Mouse (Mus musculus): ENCODE measurements at regions not wholly inside any gene's neighbourhood (a gene's known extent, or its start where the extent isn't known, plus 50 kb on each side); places are given as distances from the start of the nearest gene placed in this dataset.

DNA sequence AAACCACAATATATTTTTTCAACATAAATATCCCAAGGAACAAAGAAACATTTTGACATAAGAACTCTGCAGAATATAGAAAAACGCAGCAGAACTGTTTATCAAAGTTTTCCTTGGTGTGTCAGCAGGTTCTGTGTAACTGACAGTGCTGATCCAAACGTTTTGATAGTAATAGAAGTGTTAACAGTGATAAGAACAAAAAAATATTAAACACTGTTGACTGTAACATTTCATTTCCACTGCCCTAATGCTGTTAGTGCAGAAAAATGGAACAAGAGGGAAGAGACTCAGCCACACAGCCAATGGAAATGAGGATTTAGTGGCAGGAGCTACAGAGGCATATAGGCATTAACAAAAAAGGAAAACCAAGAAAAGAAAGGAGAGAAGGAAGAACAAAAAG is 1084.9 kb upstream of the Cited2 start:
- Histone ChIP-seq H3K36me3 (ENCODE audit: control insufficient read depth, insufficient read depth, low read length) (no peaks in the 10 kb centered on the region), H3K4me3 (ENCODE audit: extremely low read depth, insufficient read depth, insufficient read length) (no peak overlapping the region), H3K27me3 (ENCODE audit: control insufficient read depth, insufficient read depth, low read length) (no peaks in the 10 kb centered on the region), H3K27ac (ENCODE audit: insufficient read depth, low read length) (no peak overlapping the region), H3K4me1 (ENCODE audit: control insufficient read depth, insufficient read depth, insufficient read length) (no peaks in the 10 kb centered on the region)
- DNase-seq (ENCODE audit: low read depth in 1 of 2, low spot score in 2 of 2): no peak
- TF ChIP-seq POLR2A (IDR thresholded peaks at IDR 0.05; ENCODE audit: low read depth, low read length): no peak
- no peak for TF ChIP-seq CTCF (IDR thresholded peaks at IDR 0.05; ENCODE audit: extremely low read depth, insufficient read depth, insufficient read length, insufficient replicate concordance)
- 42% methylated on average over 2 of the region's 2 CpGs for WGBS

DNA sequence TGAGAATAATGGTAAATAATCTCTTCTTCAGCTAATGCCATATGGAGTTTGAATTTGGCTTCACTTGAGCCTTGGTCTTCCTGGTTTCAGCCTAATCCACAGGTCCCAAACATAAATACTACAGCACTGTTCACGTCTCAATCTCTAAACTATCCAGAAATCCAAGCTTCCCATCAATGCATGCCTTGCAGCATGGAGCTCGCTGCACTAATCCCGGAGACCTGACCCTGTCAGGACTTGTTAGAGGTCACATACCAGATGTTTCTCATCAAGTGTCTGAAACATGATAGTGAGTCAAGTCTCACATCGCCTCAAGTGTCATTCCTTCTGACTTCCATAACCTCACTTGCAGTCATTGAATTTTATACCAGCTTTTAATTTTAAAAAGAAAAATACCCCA is 1082.9 kb upstream of the Cited2 start:
- TF ChIP-seq POLR2A (IDR thresholded peaks at IDR 0.05; ENCODE audit: low read depth, low read length): no peak
- TF ChIP-seq CTCF (IDR thresholded peaks at IDR 0.05; ENCODE audit: extremely low read depth, insufficient read depth, insufficient read length, insufficient replicate concordance): no peak
- H3K36me3 ChIP-seq (ENCODE audit: control insufficient read depth, insufficient read depth, low read length): no peaks in the 10 kb centered on the region
- no peak overlapping the region for H3K4me3 ChIP-seq (ENCODE audit: extremely low read depth, insufficient read depth, insufficient read length)
- H3K27me3 ChIP-seq (ENCODE audit: control insufficient read depth, insufficient read depth, low read length): no peaks in the 10 kb centered on the region
- no peak overlapping the region for H3K27ac ChIP-seq (ENCODE audit: insufficient read depth, low read length)
- H3K4me1 ChIP-seq (ENCODE audit: control insufficient read depth, insufficient read depth, insufficient read length): no peaks in the 10 kb centered on the region
- no peak for DNase-seq (ENCODE audit: low read depth in 1 of 2, low spot score in 2 of 2)
- WGBS: 90% methylated on average over 4 of the region's 4 CpGs

DNA sequence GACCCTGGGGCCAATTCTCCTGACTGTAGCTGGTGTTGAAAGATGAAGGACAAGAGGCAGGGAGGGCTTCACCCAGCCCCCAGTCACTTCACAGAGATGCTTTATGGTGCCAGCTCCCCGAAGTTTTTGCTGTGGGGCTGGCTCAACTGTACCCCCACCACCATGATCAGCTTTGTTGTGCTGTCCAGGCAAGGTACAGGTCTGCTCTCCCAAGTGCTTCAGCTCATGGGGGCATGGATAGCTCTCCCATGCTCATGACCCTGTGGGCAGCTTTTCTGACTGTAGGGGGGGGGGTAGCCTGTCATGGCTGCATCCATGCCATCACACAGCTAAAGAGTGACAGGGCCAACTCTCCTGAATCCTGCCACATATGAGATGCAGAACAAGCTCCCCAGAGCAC is 1072.9 kb upstream of the Cited2 start:
- TF ChIP-seq POLR2A (IDR thresholded peaks at IDR 0.05; ENCODE audit: low read depth, low read length) (no peak), CTCF (IDR thresholded peaks at IDR 0.05; ENCODE audit: extremely low read depth, insufficient read depth, insufficient read length, insufficient replicate concordance) (no peak)
- Histone ChIP-seq H3K4me3 (ENCODE audit: extremely low read depth, insufficient read depth, insufficient read length) (no peak overlapping the region), H3K36me3 (ENCODE audit: control insufficient read depth, insufficient read depth, low read length) (no peaks in the 10 kb centered on the region), H3K27ac (ENCODE audit: insufficient read depth, low read length) (no peak overlapping the region), H3K4me1 (ENCODE audit: control insufficient read depth, insufficient read depth, insufficient read length) (no peaks in the 10 kb centered on the region), H3K27me3 (ENCODE audit: control insufficient read depth, insufficient read depth, low read length) (no peaks in the 10 kb centered on the region)
- 93% methylated on average over 1 of the region's 1 CpGs for WGBS
- DNase-seq (ENCODE audit: low read depth in 1 of 2, low spot score in 2 of 2): no peak

DNA sequence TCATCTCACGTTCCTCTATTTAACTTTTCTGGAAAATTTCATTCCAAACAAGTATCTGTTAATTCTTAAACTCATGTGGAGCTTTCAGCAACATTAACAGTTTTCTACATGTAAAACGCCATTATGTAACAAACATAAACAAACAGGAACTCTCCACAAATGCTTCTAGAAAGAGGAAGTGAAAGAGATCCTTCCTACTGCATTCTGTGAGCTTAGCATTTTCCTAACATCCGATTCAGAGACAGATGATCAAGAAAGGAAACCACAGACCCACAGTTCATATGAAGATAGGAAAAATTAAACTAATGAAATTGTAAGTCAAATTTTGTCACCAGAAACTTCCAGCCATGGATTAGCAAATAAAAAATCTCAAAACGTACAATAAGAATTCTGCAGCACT is 1070.6 kb upstream of the Cited2 start:
- no peak overlapping the region for H3K27ac ChIP-seq (ENCODE audit: insufficient read depth, low read length)
- no peaks in the 10 kb centered on the region for H3K36me3 ChIP-seq (ENCODE audit: control insufficient read depth, insufficient read depth, low read length)
- TF ChIP-seq CTCF (IDR thresholded peaks at IDR 0.05; ENCODE audit: extremely low read depth, insufficient read depth, insufficient read length, insufficient replicate concordance) (no peak), POLR2A (IDR thresholded peaks at IDR 0.05; ENCODE audit: low read depth, low read length) (no peak)
- H3K4me1 ChIP-seq (ENCODE audit: control insufficient read depth, insufficient read depth, insufficient read length): no peaks in the 10 kb centered on the region
- DNase-seq (ENCODE audit: low read depth in 1 of 2, low spot score in 2 of 2): no peak
- WGBS: 12% methylated on average over 4 of the region's 4 CpGs
- H3K4me3 ChIP-seq (ENCODE audit: extremely low read depth, insufficient read depth, insufficient read length): no peak overlapping the region
- no peaks in the 10 kb centered on the region for H3K27me3 ChIP-seq (ENCODE audit: control insufficient read depth, insufficient read depth, low read length)

DNA sequence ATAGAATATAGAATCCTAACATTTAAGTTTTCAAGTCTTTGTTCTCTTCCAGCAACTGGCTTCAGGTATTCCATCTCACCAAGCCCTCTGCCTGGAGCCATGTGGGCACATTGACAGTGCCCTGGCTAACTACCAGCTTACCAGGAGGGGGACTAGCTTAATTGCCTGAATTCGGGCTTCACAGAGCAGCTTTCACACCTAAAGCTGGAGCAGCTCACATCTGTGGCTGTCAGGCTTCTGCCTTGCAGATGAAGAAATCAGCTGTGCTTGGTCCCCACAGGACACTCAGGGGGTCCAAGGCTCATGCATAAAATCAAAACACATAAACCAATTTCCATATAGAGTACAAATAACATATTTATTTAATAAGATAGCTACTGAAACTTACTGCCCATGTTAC is 1058.5 kb upstream of the Cited2 start:
- TF ChIP-seq CTCF (IDR thresholded peaks at IDR 0.05; ENCODE audit: extremely low read depth, insufficient read depth, insufficient read length, insufficient replicate concordance) (no peak), POLR2A (IDR thresholded peaks at IDR 0.05; ENCODE audit: low read depth, low read length) (no peak)

DNA sequence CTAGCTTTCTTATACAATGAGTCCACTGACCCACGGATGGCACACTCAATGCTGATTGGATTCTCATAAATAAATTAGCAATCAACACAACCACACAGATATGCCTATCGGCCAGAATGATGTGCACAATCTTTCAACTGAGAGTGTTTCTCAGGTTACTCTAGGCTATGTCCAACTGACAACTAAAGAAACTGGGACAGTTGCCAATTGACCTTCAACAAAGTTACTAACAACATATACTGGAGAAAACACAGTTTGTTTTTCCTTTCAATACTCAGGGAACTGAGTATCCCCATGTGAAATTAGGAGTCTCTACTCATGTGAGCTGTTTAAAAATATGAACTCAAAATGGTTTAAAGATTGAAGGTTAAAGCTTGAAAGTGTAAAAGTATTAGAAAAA is 1052.7 kb upstream of the Cited2 start:
- TF ChIP-seq CTCF (IDR thresholded peaks at IDR 0.05; ENCODE audit: extremely low read depth, insufficient read depth, insufficient read length, insufficient replicate concordance): no peak
- TF ChIP-seq POLR2A (IDR thresholded peaks at IDR 0.05; ENCODE audit: low read depth, low read length): no peak
- Histone ChIP-seq H3K4me1 (ENCODE audit: control insufficient read depth, insufficient read depth, insufficient read length) (no peaks in the 10 kb centered on the region), H3K36me3 (ENCODE audit: control insufficient read depth, insufficient read depth, low read length) (no peaks in the 10 kb centered on the region), H3K27ac (ENCODE audit: insufficient read depth, low read length) (no peak overlapping the region), H3K4me3 (ENCODE audit: extremely low read depth, insufficient read depth, insufficient read length) (no peak overlapping the region), H3K27me3 (ENCODE audit: control insufficient read depth, insufficient read depth, low read length) (no peaks in the 10 kb centered on the region)
- 83% methylated on average over 2 of the region's 2 CpGs for WGBS
- no peak for DNase-seq (ENCODE audit: low read depth in 1 of 2, low spot score in 2 of 2)

More for the DNA sequence above, 1058.5 kb upstream of the Cited2 start:
- no peak overlapping the region for H3K27ac ChIP-seq (ENCODE audit: insufficient read depth, low read length)
- H3K27me3 ChIP-seq (ENCODE audit: control insufficient read depth, insufficient read depth, low read length): no peaks in the 10 kb centered on the region
- DNase-seq (ENCODE audit: low read depth in 1 of 2, low spot score in 2 of 2): no peak
- H3K4me3 ChIP-seq (ENCODE audit: extremely low read depth, insufficient read depth, insufficient read length): no peak overlapping the region
- no peaks in the 10 kb centered on the region for H3K36me3 ChIP-seq (ENCODE audit: control insufficient read depth, insufficient read depth, low read length)
- H3K4me1 ChIP-seq (ENCODE audit: control insufficient read depth, insufficient read depth, insufficient read length): no peaks in the 10 kb centered on the region
- WGBS: 86% methylated on average over 1 of the region's 1 CpGs

DNA sequence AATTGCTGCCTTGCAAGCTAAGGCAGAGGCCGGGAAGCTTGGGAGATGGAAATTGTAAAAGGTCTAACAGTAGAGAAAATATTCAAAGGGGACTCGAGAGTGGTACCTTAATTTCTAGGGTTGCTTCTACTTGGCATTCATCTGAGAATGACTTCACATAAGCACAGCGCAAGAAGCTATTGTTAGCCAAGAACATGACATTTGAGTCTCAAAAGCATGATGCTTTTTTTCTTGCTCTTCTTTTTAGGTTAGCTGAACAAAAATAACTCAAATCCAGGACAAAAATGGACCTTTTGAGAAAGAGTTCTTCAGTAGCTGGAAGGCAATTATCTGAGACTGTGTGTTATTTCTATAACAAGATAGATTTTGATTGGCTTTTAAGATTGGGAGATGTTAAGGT is 1042.0 kb upstream of the Cited2 start:
- no peaks in the 10 kb centered on the region for H3K4me1 ChIP-seq (ENCODE audit: control insufficient read depth, insufficient read depth, insufficient read length)
- WGBS: 95% methylated on average over 3 of the region's 3 CpGs
- no peak overlapping the region for H3K27ac ChIP-seq (ENCODE audit: insufficient read depth, low read length)
- no peak for DNase-seq (ENCODE audit: low read depth in 1 of 2, low spot score in 2 of 2)
- no peaks in the 10 kb centered on the region for H3K36me3 ChIP-seq (ENCODE audit: control insufficient read depth, insufficient read depth, low read length)
- H3K27me3 ChIP-seq (ENCODE audit: control insufficient read depth, insufficient read depth, low read length): no peaks in the 10 kb centered on the region
- TF ChIP-seq POLR2A (IDR thresholded peaks at IDR 0.05; ENCODE audit: low read depth, low read length): no peak
- TF ChIP-seq CTCF (IDR thresholded peaks at IDR 0.05; ENCODE audit: extremely low read depth, insufficient read depth, insufficient read length, insufficient replicate concordance): no peak
- no peak overlapping the region for H3K4me3 ChIP-seq (ENCODE audit: extremely low read depth, insufficient read depth, insufficient read length)

All from spleen, adult 2 months (tissue).